Mouse (Mus musculus) heart, embryonic 10.5 days (tissue): ENCODE measurements around the gene Gm20532. TPM values are rescaled to one million over a fixed set of nuclear protein-coding genes. Genes with fewer than 3 reads are reported as not detected.

Source experiments
- DNase-seq: peaks from one replicate; pipeline ENCODE4 v3.0.0-alpha.2; 2017; ENCODE audit warnings: low spot score
- H3K27ac ChIP-seq: fragments of 300-500 bp; sonication (generic); 2 replicates; pipeline ENCODE4 v1.5.1; 2016; ENCODE audit warnings: mild to moderate bottlenecking
- H3K27me3 ChIP-seq: fragments of 300-500 bp; sonication (generic); 2 replicates; pipeline ENCODE4 v1.6.1; 2016; ENCODE audit warnings: mild to moderate bottlenecking; ENCODE audit not compliant: poor library complexity, insufficient read depth, severe bottlenecking
- H3K36me3 ChIP-seq: fragments of 300-500 bp; sonication (generic); 2 replicates; pipeline ENCODE4 v1.6.1; 2016; ENCODE audit warnings: mild to moderate bottlenecking, moderate library complexity
- H3K4me1 ChIP-seq: fragments of 300-500 bp; sonication (generic); 2 replicates; pipeline ENCODE4 v1.6.1; 2016; ENCODE audit warnings: mild to moderate bottlenecking
- H3K4me3 ChIP-seq: fragments of 300-500 bp; sonication (generic); 2 replicates; pipeline ENCODE4 v1.5.1; 2016; ENCODE audit warnings: mild to moderate bottlenecking, moderate library complexity
- H3K9me3 ChIP-seq: fragments of 300-500 bp; sonication (generic); 2 replicates; pipeline ENCODE4 v1.6.1; 2016; ENCODE audit warnings: mild to moderate bottlenecking, moderate library complexity
- WGBS: fragments of 180-500 bp; shearing (Covaris S2); methylation state at CpG from one replicate; pipeline ENCODE4 v1.1.7; 2016; 5-methylcytosine and 5-hydroxymethylcytosine counted together
- polyA plus RNA-seq: library from polyadenylated mRNA; unstranded; fragments of >200 nt; fragmentation: Nextera tagmentation; extraction: Ambion mirVana; gene quantifications from 2 replicates; pipeline ENCODE4 v1.2.1, GENCODE M21; 2016

Gene Gm20532
- polyA plus RNA-seq, 1 experiment from 2014 or later: not detected

DNA sequence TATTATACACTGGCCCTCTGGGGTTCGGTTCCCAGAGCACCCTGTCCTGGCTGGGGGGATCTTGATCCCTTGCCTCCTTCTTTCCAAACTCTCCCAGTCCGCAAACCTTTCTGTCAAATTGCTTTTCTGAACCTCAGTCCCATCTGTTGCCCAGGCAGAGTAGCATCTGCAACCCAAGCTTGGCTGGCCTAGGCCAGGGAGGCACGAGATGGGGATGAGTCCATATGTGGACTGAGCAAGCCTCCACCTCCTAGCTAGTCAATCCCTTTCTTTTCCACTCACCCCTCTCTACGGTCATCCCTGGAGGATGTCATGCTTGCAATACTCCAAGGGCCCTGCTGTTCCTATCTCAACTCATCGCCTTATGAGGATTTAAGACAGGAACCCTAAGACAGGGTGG is 16.2 kb downstream of the Gm20532 start:
- no peak for DNase-seq
- Histone ChIP-seq H3K27ac (no peak overlapping the region), H3K4me1 (peaks cover 44% of the 10 kb centered on the region), H3K9me3 (no peaks in the 10 kb centered on the region), H3K27me3 (peaks cover 11% of the 10 kb centered on the region), H3K4me3 (peak overlapping the region; percentile 78), H3K36me3 (no peaks in the 10 kb centered on the region)
- 80% methylated on average over 5 of the region's 5 CpGs for WGBS

DNA sequence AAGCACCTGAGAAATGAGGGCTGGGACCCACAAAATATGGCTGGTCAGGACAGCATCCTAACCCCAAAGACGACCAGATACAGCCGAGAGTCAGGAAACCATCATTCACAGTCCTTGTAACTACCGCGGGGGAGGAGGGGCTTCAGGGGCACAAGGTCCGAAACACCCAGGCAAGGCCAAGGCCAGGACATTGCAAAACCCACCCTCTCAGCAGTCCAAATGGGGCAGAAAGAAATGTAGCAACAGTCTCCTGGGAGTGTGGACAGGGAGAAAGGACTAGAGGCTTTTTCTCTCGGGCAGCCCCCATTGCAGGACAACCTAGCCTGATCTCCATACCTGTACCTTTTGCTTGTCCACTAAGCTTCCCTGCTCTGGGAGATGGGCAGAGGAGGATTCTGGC is 16.7 kb downstream of the Gm20532 start:
- H3K4me3 ChIP-seq: peak overlapping the region; percentile 78
- no peaks in the 10 kb centered on the region for H3K36me3 ChIP-seq
- H3K27ac ChIP-seq: peak overlapping the region; percentile 90
- DNase-seq: no peak
- H3K27me3 ChIP-seq: peaks cover 12% of the 10 kb centered on the region
- H3K9me3 ChIP-seq: no peaks in the 10 kb centered on the region
- peaks cover 46% of the 10 kb centered on the region for H3K4me1 ChIP-seq
- 13% methylated on average over 6 of the region's 6 CpGs for WGBS

DNA sequence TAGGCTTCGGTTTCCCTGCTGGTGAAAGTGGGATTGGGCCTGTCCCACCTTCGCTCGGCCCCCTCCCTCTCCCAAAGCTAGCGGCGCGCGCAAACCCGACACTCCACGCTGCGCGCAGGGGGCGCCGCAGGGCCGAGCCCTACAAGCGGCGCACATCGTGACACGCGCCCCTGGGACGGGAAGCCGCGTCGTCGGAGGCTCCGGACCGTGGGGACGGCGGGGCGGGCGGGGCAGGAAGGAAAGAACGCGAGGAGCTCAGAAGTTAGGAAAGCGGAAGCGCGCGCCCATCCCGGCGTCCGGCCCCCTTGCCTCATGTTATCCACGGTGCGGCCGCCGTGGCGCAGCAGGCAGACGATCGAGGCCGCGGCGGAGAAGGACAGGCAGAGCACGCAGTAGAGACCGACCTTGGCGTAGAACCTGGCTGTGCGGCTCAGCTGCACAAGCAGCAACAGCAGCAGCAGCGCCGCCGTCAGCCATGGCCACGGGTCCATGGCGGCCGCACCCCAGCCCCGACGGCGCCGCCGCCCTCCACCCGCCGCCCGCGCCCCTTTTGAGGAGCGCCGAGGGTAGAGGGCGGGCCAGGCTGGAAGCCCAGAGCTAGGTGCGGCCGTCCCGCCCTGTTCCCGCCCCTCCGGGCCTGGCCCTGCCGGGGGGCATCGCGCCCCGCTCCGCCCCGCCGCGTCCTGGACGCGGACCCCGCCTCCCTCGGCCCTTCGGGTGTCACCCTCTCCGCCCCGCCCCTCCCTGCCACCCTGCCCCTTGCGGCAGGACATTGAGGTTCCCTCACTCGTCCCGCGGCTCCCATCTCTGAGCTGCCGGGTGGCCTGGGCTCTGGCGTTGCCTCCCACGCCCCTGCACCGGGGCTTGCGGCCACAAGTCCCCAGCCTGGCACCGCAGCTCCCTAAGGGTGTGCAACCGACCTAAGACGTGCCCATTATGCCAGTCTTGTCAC is 17.6 kb downstream of the Gm20532 start, which contains the start of gene Agpat2:
Agpat2 (minus strand) TSS at position 698 of the 952 bp plus-strand sequence.
- H3K4me1 ChIP-seq: peaks cover 46% of the 10 kb centered on the region
- no peaks in the 10 kb centered on the region for H3K36me3 ChIP-seq
- peak; percentile 91 for DNase-seq
- peak within 1 kb of the TSS; percentile 78 for H3K4me3 ChIP-seq
- WGBS: under 1% methylated on average over 96 of the region's 103 CpGs
- peaks cover 12% of the 10 kb centered on the region for H3K27me3 ChIP-seq
- H3K27ac ChIP-seq: peak within 1 kb of the TSS; percentile 90
- no peaks in the 10 kb centered on the region for H3K9me3 ChIP-seq

DNA sequence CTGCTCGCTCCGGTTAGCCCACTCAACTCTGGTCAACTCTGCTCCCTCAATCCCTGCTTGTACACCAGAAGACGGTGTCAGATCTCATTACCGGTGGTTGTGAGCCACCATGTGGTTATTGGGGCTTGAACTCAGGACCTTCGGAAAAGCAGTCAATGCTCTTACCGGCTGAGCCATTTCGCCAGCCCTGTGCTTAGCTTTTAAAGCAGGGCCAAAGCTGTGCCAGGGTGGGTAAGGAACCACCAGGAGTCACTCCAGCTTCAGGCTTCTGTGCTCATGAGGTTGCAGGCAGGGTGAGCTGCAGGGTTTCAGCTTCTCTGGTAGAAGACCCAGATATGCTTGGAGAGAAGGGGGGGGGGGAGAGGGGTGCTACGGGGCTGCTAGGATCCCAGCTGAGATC is 18.9 kb downstream of the Gm20532 start:
- WGBS: 78% methylated on average over 8 of the region's 8 CpGs
- DNase-seq: no peak
- H3K27ac ChIP-seq: no peak overlapping the region
- H3K27me3 ChIP-seq: peaks cover 16% of the 10 kb centered on the region
- no peaks in the 10 kb centered on the region for H3K9me3 ChIP-seq
- no peaks in the 10 kb centered on the region for H3K36me3 ChIP-seq
- H3K4me3 ChIP-seq: no peak overlapping the region
- peaks cover 49% of the 10 kb centered on the region for H3K4me1 ChIP-seq

GRCm38 (mm10) chr2:26606579-26606978 is 20.1 kb downstream of the Gm20532 start:
- WGBS: 60% methylated on average over 3 of the region's 3 CpGs
- DNase-seq: no peak
- no peaks in the 10 kb centered on the region for H3K9me3 ChIP-seq
- peaks cover 45% of the 10 kb centered on the region for H3K4me1 ChIP-seq
- H3K36me3 ChIP-seq: no peaks in the 10 kb centered on the region
- H3K27me3 ChIP-seq: peaks cover 16% of the 10 kb centered on the region
- no peak overlapping the region; the same call in 1 of the 2 replicates for H3K27ac ChIP-seq
- no peak overlapping the region for H3K4me3 ChIP-seq

GRCm38 (mm10) chr2:26607056-26607910 is 20.8 kb downstream of the Gm20532 start:
- H3K4me3 ChIP-seq: no peak overlapping the region
- H3K27ac ChIP-seq: peak overlapping the region; percentile 26; the same call in 1 of the 2 replicates
- DNase-seq: no peak
- H3K4me1 ChIP-seq: peaks cover 45% of the 10 kb centered on the region
- WGBS: 42% methylated on average over 6 of the region's 6 CpGs
- H3K9me3 ChIP-seq: no peaks in the 10 kb centered on the region
- peaks cover 16% of the 10 kb centered on the region for H3K27me3 ChIP-seq
- H3K36me3 ChIP-seq: no peaks in the 10 kb centered on the region

DNA sequence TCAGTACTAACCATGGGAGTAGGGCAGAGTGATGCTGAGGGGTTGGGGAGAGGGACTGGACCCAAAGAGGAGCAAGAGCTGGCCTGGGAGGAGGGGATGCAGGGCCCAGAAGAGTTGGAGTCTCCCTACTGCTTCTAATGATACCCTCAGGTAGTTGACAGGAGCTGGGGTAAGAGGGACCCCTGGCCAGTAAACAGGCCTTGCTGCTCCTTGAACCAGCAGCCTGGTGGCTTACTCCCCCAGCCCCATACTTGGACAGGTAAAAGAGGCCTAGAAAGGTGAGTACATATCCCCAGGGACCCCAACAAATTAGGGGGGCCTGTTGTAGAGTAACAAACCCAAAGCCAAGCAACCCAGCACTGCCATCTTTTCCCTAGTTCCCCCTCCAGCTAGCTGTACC is 22.3 kb downstream of the Gm20532 start:
- Histone ChIP-seq H3K36me3 (no peaks in the 10 kb centered on the region), H3K27ac (no peak overlapping the region)

GRCm38 (mm10) chr2:26609261-26609661 is 22.8 kb downstream of the Gm20532 start:
- Histone ChIP-seq H3K27me3 (peaks cover 8% of the 10 kb centered on the region; the same call in 1 of the 2 replicates), H3K4me1 (peaks cover 28% of the 10 kb centered on the region), H3K27ac (no peak overlapping the region), H3K36me3 (no peaks in the 10 kb centered on the region), H3K9me3 (no peaks in the 10 kb centered on the region), H3K4me3 (no peak overlapping the region)
- no peak for DNase-seq

More for the DNA sequence above, 22.3 kb downstream of the Gm20532 start:
- H3K4me1 ChIP-seq: peaks cover 33% of the 10 kb centered on the region
- H3K27me3 ChIP-seq: peaks cover 8% of the 10 kb centered on the region; the same call in 1 of the 2 replicates
- DNase-seq: no peak
- H3K4me3 ChIP-seq: no peak overlapping the region
- no peaks in the 10 kb centered on the region for H3K9me3 ChIP-seq

- Histone ChIP-seq H3K27ac (no peak overlapping the region), H3K9me3 (no peaks in the 10 kb centered on the region), H3K27me3 (peaks cover 8% of the 10 kb centered on the region; the same call in 1 of the 2 replicates), H3K36me3 (no peaks in the 10 kb centered on the region), H3K4me3 (no peak overlapping the region), H3K4me1 (peaks cover 24% of the 10 kb centered on the region)
- WGBS: 76% methylated on average over 3 of the region's 3 CpGs
- no peak for DNase-seq
Measured at GRCm38 (mm10) chr2:26610526-26610925, 24.1 kb downstream of the Gm20532 start.

DNA sequence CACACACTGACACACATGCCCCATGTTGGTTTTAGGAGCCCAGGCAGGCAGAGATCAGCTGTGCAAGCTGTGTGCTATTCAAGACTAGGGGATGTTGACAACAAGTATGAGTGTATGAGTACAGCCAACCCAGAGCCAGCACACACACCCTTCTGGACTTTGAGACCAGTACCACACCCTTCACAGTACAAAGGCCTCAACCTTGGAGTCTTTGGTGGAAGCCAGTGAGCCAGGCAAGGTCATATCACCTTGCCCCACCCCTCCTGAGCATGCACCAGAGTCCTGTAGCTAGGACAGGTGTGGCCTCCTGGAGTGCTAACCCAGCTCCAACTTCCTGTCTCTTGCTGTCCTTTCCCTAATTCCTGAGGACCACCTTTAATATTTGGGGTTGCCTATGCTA is 24.6 kb downstream of the Gm20532 start:
- Histone ChIP-seq H3K4me3 (no peak overlapping the region), H3K9me3 (no peaks in the 10 kb centered on the region), H3K4me1 (peaks cover 23% of the 10 kb centered on the region), H3K36me3 (no peaks in the 10 kb centered on the region), H3K27me3 (peaks cover 8% of the 10 kb centered on the region; the same call in 1 of the 2 replicates), H3K27ac (no peak overlapping the region)
- no peak for DNase-seq

- Histone ChIP-seq H3K27ac (no peak overlapping the region), H3K9me3 (no peaks in the 10 kb centered on the region), H3K4me3 (no peak overlapping the region), H3K4me1 (peaks cover 14% of the 10 kb centered on the region), H3K36me3 (no peaks in the 10 kb centered on the region), H3K27me3 (peaks cover 8% of the 10 kb centered on the region; the same call in 1 of the 2 replicates)
- DNase-seq: no peak
Measured at GRCm38 (mm10) chr2:26611896-26612295, 25.5 kb downstream of the Gm20532 start.

DNA sequence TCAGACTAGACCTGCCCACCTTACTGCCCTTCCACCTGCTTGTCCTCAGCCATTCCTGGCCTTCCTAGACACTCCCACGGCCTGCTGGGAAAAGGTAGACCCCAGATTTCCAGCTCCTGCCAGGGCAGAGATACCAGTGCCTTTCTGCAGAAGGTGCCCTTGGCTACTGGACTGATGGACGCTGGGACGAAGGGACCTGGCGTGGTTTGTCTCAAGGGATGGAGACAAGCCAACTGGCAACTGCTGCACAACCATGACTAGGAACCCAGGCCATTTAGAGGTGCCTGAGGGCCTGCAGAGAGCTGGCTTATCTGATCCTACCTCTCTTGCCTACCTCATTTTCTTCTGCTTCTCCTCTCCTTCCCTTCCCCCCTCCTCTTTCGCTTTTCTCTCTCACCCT is 28.5 kb downstream of the Gm20532 start:
- DNase-seq: no peak
- Histone ChIP-seq H3K4me3 (no peak overlapping the region), H3K4me1 (peaks cover 17% of the 10 kb centered on the region), H3K9me3 (no peaks in the 10 kb centered on the region), H3K27me3 (0 out of 2 replicates have a peak, but pooled peaks cover 9% of the 10 kb centered on the region), H3K36me3 (no peaks in the 10 kb centered on the region), H3K27ac (no peak overlapping the region)
- 74% methylated on average over 5 of the region's 5 CpGs for WGBS
